Mouse (Mus musculus): Measurements from ENCODE around the gene Cd82. TPM values are rescaled to one million over a fixed set of nuclear protein-coding genes. Genes with fewer than 3 reads are reported as not detected.

The Cd82 gene
- polyA plus RNA-seq, 1 experiment from 2014 or later, result 113 TPM

- Histone ChIP-seq H3K9me3 (replicated peaks) (no peaks in the 10 kb centered on the region), H3K27ac (replicated peaks) (0 out of 2 replicates have a peak overlapping the region, but pooled peaks have one; percentile 98), H3K36me3 (replicated peaks) (peaks cover 88% of the 10 kb centered on the region), H3K4me3 (replicated peaks) (no peak overlapping the region), H3K27me3 (no peaks in the 10 kb centered on the region), H3K9ac (no peak overlapping the region), H3K4me2 (no peak overlapping the region), H3K4me1 (replicated peaks) (peaks cover 84% of the 10 kb centered on the region)
- no peak for ATAC-seq (ENCODE audit: insufficient read depth)
- 70% methylated on average over 7 of the region's 7 CpGs for WGBS (ENCODE audit: insufficient replicate concordance)
These were observed 18.7 kb downstream of the Cd82 start for GRCm38 (mm10) chr2:93444280-93444679.

DNA sequence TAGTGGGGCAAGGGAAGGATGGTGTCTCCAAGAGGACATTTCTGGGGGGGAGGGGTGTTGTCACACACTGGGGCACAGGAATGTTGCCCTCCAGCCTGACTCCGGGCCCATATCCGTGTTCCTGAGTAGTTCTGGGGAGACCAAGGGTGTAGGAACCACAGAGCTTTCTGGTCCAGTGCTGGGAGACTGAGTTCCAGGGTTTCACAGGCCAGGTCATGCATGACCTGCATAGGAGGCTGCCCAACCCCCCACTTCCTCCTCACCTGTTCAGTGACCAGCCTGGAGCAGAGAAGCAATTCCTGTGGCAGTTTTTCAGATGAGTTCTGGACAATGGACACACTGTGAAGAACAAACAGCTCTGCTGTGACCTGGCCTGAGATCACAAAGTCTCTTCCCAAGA, 19.8 kb downstream of the Cd82 start:
- Histone ChIP-seq H3K36me3 (replicated peaks) (peaks cover 84% of the 10 kb centered on the region), H3K4me1 (replicated peaks) (peaks cover 81% of the 10 kb centered on the region)

GRCm38 (mm10) chr2:93439812-93440559, 23.0 kb downstream of the Cd82 start:
- Histone ChIP-seq H3K4me1 (replicated peaks) (peaks cover 75% of the 10 kb centered on the region), H3K36me3 (replicated peaks) (peaks cover 92% of the 10 kb centered on the region), H3K27me3 (no peaks in the 10 kb centered on the region), H3K9me3 (replicated peaks) (no peaks in the 10 kb centered on the region), H3K9ac (no peak overlapping the region), H3K27ac (replicated peaks) (no peak overlapping the region), H3K4me3 (replicated peaks) (no peak overlapping the region), H3K4me2 (no peak overlapping the region)
- WGBS (ENCODE audit: insufficient replicate concordance), result 75% methylated on average over 12 of the region's 12 CpGs
- ATAC-seq (ENCODE audit: insufficient read depth), result no peak

More for the DNA sequence above, 19.8 kb downstream of the Cd82 start:
- Histone ChIP-seq H3K9me3 (replicated peaks) (no peaks in the 10 kb centered on the region), H3K9ac (no peak overlapping the region), H3K27me3 (no peaks in the 10 kb centered on the region), H3K27ac (replicated peaks) (no peak overlapping the region), H3K4me2 (no peak overlapping the region), H3K4me3 (replicated peaks) (no peak overlapping the region)
- 78% methylated on average over 2 of the region's 2 CpGs for WGBS (ENCODE audit: insufficient replicate concordance)
- no peak for ATAC-seq (ENCODE audit: insufficient read depth)

DNA sequence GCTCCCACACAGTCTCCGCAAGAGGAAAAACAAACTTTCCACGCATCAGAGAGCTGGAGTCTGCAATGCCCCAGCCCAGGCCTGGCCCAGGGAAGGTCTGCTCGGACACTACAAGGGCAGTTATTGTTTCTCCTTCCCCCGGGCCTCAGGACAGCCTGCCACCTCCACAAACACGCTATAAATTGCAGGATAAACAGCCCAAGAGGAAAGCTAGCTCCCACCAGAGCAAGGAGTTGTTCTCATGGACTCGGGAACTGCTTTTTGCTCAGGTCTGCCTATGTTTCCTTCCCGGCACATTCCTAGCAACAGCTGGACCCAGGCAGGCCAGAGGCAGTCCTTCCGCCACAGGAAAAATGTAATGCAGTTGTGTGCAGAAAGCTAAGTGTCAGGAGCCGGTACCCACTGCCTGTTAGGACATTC, 23.6 kb downstream of the Cd82 start:
- no peaks in the 10 kb centered on the region for H3K27me3 ChIP-seq
- no peak overlapping the region for H3K9ac ChIP-seq
- peaks cover 92% of the 10 kb centered on the region for H3K36me3 ChIP-seq (replicated peaks)
- H3K4me3 ChIP-seq (replicated peaks), result no peak overlapping the region
- no peak overlapping the region for H3K27ac ChIP-seq (replicated peaks)
- peaks cover 68% of the 10 kb centered on the region for H3K4me1 ChIP-seq (replicated peaks)
- ATAC-seq (ENCODE audit: insufficient read depth), result no peak
- no peaks in the 10 kb centered on the region for H3K9me3 ChIP-seq (replicated peaks)
- WGBS (ENCODE audit: insufficient replicate concordance), result 71% methylated on average over 9 of the region's 9 CpGs
- no peak overlapping the region for H3K4me2 ChIP-seq

DNA sequence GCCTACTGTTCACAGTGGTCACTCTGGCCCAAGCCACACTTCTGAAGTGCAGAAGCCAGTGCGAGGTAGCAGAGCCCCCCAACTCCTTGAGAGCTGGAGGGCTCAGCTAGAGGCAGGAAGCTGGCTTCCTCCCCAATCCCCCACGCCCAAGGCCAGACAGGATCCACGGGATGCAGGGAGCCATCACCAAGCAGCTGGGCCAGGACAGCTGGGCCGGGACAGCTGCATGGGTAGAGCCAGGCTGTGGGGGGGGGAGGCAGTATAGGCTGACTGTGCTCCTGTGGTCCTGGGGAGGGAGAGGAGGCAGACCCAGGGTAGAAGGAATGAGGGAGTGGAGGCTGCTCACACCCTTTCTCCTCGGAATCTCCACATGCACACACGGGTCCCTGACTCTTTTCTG, 24.6 kb downstream of the Cd82 start:
- H3K36me3 ChIP-seq (replicated peaks), result peaks cover 94% of the 10 kb centered on the region
- no peaks in the 10 kb centered on the region for H3K9me3 ChIP-seq (replicated peaks)
- no peak overlapping the region for H3K4me2 ChIP-seq
- H3K4me3 ChIP-seq (replicated peaks), result no peak overlapping the region
- H3K9ac ChIP-seq, result no peak overlapping the region
- H3K27ac ChIP-seq (replicated peaks), result no peak overlapping the region
- 74% methylated on average over 6 of the region's 6 CpGs for WGBS (ENCODE audit: insufficient replicate concordance)
- H3K27me3 ChIP-seq, result no peaks in the 10 kb centered on the region
- no peak for ATAC-seq (ENCODE audit: insufficient read depth)
- peaks cover 58% of the 10 kb centered on the region for H3K4me1 ChIP-seq (replicated peaks)

DNA sequence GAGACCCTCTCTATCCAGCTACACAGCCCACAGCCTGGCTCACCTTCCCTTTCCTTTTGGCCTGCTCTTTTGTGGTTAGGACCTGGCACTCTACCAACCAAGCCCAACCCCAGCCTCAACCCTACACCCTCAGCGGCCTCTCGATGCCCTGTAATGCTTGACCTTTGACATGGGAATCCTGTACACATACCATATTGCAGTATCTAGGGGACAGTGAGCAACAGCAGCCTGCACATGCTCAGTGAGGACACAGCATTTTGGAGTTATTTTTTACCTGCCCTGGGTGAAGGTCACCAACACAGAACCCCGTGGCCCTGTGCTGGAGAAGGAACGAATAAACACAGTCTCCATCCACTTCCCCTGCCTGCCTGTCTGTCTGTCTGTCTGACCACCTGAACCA, 27.4 kb downstream of the Cd82 start:
- no peak overlapping the region for H3K9ac ChIP-seq
- H3K4me1 ChIP-seq (replicated peaks), result peaks cover 61% of the 10 kb centered on the region
- H3K36me3 ChIP-seq (replicated peaks), result peaks cover 96% of the 10 kb centered on the region
- peak overlapping the region; percentile 67; the same call in 1 of the 2 replicates for H3K27ac ChIP-seq (replicated peaks)
- H3K9me3 ChIP-seq (replicated peaks), result no peaks in the 10 kb centered on the region
- H3K4me3 ChIP-seq (replicated peaks), result no peak overlapping the region
- 65% methylated on average over 4 of the region's 4 CpGs for WGBS (ENCODE audit: insufficient replicate concordance)
- no peaks in the 10 kb centered on the region for H3K27me3 ChIP-seq
- H3K4me2 ChIP-seq, result no peak overlapping the region
- ATAC-seq (ENCODE audit: insufficient read depth), result peak; percentile 66

- Histone ChIP-seq H3K36me3 (replicated peaks) (peaks cover 96% of the 10 kb centered on the region), H3K27ac (replicated peaks) (no peak overlapping the region), H3K27me3 (no peaks in the 10 kb centered on the region), H3K4me2 (no peak overlapping the region), H3K4me3 (replicated peaks) (no peak overlapping the region), H3K4me1 (replicated peaks) (peaks cover 54% of the 10 kb centered on the region), H3K9ac (no peak overlapping the region), H3K9me3 (replicated peaks) (no peaks in the 10 kb centered on the region)
- no peak for ATAC-seq (ENCODE audit: insufficient read depth)
- 77% methylated on average over 3 of the region's 3 CpGs for WGBS (ENCODE audit: insufficient replicate concordance)
These were observed 28.0 kb downstream of the Cd82 start for GRCm38 (mm10) chr2:93434896-93435295.

DNA sequence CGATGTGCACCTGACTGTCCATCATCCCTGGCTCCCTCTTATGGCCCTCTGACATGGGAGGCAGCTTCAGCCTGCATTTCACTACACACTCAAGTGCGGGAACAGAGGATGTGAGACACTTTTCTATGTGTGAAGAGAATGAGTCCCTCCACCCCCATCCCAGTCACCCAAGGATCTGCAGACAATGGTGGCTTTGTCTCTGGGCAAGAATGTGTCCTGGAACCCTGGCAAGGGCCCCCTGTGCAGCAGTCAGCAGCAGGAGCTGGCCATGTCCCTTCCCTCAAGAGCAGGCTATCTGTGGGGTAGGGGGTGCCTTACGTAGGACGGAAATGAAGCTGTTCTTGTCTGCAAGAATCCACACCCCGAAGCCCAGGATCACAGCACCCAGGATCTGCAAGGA, 29.4 kb downstream of the Cd82 start:
- H3K9me3 ChIP-seq (replicated peaks), result no peaks in the 10 kb centered on the region
- ATAC-seq (ENCODE audit: insufficient read depth), result no peak
- H3K27me3 ChIP-seq, result no peaks in the 10 kb centered on the region
- peaks cover 99% of the 10 kb centered on the region for H3K36me3 ChIP-seq (replicated peaks)
- H3K4me2 ChIP-seq, result no peak overlapping the region
- WGBS (ENCODE audit: insufficient replicate concordance), result 84% methylated on average over 5 of the region's 5 CpGs
- H3K9ac ChIP-seq, result no peak overlapping the region
- H3K4me1 ChIP-seq (replicated peaks), result peaks cover 43% of the 10 kb centered on the region
- no peak overlapping the region for H3K27ac ChIP-seq (replicated peaks)
- no peak overlapping the region for H3K4me3 ChIP-seq (replicated peaks)

GRCm38 (mm10) chr2:93432600-93433389, 30.1 kb downstream of the Cd82 start:
- no peaks in the 10 kb centered on the region for H3K9me3 ChIP-seq (replicated peaks)
- H3K4me2 ChIP-seq, result no peak overlapping the region
- peaks cover 100% of the 10 kb centered on the region for H3K36me3 ChIP-seq (replicated peaks)
- H3K27ac ChIP-seq (replicated peaks), result no peak overlapping the region
- no peaks in the 10 kb centered on the region for H3K27me3 ChIP-seq
- WGBS (ENCODE audit: insufficient replicate concordance), result 75% methylated on average over 6 of the region's 6 CpGs
- H3K9ac ChIP-seq, result no peak overlapping the region
- H3K4me1 ChIP-seq (replicated peaks), result peaks cover 40% of the 10 kb centered on the region
- no peak for ATAC-seq (ENCODE audit: insufficient read depth)
- H3K4me3 ChIP-seq (replicated peaks), result no peak overlapping the region

DNA sequence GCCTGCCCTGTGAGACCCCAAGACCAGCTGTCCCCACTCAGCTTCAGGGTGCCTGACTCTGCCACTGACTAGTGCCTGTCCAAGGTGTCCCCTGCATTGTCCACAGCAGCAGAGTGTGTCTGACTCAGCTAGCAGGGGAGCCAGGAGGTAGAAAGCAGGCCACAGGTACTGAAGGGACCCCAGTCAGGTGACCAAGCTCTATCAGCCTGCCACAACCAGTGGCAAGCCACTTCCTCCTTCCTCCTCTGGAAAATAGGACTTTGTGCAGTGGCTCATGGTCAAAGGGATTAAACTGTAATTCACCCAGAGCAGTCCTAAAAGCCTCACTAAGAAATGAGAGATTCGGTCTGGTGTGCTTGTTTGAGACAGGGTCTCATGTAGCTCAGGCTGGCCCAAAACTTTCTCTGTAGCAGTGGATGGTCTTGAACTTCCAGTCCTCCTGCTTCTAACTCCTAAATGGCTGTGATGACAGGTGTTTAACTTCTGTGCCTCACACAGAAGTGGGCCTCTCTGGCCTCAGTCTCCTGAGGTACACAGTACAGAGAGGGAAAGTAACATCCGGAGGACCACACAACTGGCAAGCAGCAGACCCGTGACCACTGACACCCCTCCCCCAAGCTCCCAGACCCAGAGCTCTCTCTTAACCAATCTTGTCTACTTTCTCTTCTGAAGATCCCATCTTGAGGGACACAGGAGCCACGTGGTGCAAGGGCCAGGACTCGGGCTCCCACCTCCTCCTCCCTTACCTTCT, 31.2 kb downstream of the Cd82 start:
- peaks cover 31% of the 10 kb centered on the region for H3K4me1 ChIP-seq (replicated peaks)
- H3K36me3 ChIP-seq (replicated peaks), result peaks cover 100% of the 10 kb centered on the region
- no peak overlapping the region for H3K4me2 ChIP-seq
- H3K27me3 ChIP-seq, result no peaks in the 10 kb centered on the region
- H3K27ac ChIP-seq (replicated peaks), result no peak overlapping the region
- ATAC-seq (ENCODE audit: insufficient read depth), result no peak
- no peaks in the 10 kb centered on the region for H3K9me3 ChIP-seq (replicated peaks)
- no peak overlapping the region for H3K4me3 ChIP-seq (replicated peaks)
- H3K9ac ChIP-seq, result no peak overlapping the region
- 45% methylated on average over 5 of the region's 5 CpGs for WGBS (ENCODE audit: insufficient replicate concordance)

DNA sequence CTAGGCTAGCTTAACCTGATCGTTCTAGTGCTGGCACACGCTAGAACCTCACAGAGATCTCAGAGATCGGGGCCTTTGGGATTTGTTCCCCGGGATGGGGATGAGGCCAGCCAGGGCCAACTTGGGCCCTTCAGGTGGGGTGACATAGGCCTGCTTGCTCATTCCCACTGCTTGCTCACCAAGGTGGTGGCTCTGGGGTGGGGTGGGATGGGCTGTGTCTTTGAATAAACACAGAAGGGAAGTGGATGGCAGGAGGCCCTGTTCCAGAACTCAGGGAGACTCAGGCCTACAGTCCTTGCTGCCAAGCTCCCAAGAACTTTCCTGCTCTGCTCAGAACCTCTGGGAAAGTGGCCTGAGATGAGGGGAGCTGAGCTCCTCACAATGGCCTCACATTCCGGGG, 31.9 kb downstream of the Cd82 start:
- no peaks in the 10 kb centered on the region for H3K27me3 ChIP-seq
- no peak overlapping the region for H3K27ac ChIP-seq (replicated peaks)
- ATAC-seq (ENCODE audit: insufficient read depth), result no peak
- no peak overlapping the region for H3K4me2 ChIP-seq
- no peaks in the 10 kb centered on the region for H3K9me3 ChIP-seq (replicated peaks)
- H3K4me3 ChIP-seq (replicated peaks), result no peak overlapping the region
- H3K9ac ChIP-seq, result no peak overlapping the region
- H3K4me1 ChIP-seq (replicated peaks), result peaks cover 25% of the 10 kb centered on the region
- H3K36me3 ChIP-seq (replicated peaks), result peaks cover 100% of the 10 kb centered on the region
- WGBS (ENCODE audit: insufficient replicate concordance), result 80% methylated on average over 5 of the region's 5 CpGs
